Mouse (Mus musculus) 3T3-L1 (cell line): ENCODE data around the gene Cd300ld5.
"Not testable (repeated sequence)": the region's sequence is repeated elsewhere in the genome, so short reads cannot be mapped to it uniquely, and the experiment has no call there.

Experiments
- DNase-seq: peaks from one replicate; pipeline ENCODE4 v3.0.0-alpha.2; 2015; ENCODE audit warnings: low read depth, low spot score

The Cd300ld5 gene

DNA sequence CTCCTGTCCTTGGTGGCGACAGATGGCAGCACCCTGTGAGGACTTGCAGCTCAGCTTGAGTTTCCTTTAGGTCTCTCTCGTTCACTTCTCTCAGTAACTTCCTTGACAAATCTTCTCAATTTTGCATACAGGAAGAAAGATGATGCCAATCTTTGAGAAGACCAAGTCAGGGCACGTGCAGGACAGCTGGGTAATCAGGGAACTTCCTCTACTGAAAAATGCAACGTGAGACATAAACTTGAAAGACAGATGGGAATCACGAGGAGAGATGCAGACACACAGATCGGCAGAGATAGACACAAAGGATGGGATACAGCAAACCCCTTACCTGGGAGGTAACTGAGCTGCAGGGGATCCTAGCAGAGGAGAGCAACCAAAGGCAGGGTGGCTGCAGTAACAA, at the start of gene Cd300ld5:
Cd300ld5 (minus strand) TSS at position 101 of the 400 bp plus-strand sequence.
- not testable (repeated sequence) for DNase-seq

DNA sequence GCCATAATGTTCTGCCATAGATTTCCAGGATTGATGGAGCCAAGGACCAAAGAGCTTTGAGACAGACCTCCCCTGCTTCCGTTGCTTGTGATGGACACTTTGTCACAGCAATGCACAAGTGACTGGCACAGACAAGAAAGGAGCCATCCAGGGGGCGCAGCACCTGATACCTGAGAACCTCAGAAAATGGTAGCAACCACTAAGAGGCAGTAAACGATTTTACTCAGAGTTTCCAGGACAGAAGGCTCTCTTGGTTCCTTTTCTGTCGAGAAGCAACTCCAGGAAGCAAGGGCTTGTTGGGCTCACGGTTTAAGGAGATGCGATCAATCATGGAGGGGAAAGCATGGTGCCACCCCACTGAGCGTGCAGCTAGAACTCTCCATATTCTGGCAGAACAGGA, 48.6 kb upstream of the Cd300ld5 start:
- DNase-seq, result no peak

DNA sequence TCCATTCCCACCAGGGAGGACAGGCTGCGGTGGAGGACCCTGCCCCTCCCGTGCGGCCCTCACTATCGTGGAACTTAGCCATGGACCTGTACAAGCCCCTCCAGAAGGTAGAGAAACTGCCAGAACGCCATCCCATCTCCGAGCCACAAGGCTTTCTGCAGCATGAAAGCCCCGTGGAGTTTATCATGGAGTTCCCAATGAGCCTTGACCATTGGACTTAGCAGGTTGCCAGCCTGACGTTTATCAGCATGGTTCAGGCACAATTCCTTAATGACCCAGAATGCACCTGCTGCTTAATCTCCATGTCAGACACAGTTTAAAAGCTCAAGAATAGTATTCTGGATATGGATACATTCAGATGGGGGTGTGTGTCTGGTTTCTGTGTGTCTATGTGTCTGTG, 47.5 kb upstream of the Cd300ld5 start:
- DNase-seq, result no peak

DNA sequence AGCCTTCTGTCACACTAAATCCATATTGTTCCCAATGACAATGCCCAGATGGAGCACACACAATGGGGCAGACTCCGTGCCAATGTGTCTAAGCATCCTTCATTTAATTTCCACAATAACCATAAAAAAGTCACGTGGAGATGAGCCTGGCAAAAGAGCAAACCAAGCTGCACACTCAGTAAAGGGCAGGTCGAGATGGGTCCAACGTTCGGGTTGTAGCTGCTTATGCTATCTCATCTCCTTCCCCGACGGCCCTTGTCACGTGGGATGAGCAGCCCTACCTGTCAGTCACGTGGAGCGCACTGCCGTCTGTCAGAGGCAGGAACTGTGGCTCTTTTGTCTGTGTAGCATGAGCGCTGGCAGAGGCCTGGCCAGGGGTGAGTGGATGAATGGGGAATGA, 47.0 kb upstream of the Cd300ld5 start:
- DNase-seq, result no peak

DNA sequence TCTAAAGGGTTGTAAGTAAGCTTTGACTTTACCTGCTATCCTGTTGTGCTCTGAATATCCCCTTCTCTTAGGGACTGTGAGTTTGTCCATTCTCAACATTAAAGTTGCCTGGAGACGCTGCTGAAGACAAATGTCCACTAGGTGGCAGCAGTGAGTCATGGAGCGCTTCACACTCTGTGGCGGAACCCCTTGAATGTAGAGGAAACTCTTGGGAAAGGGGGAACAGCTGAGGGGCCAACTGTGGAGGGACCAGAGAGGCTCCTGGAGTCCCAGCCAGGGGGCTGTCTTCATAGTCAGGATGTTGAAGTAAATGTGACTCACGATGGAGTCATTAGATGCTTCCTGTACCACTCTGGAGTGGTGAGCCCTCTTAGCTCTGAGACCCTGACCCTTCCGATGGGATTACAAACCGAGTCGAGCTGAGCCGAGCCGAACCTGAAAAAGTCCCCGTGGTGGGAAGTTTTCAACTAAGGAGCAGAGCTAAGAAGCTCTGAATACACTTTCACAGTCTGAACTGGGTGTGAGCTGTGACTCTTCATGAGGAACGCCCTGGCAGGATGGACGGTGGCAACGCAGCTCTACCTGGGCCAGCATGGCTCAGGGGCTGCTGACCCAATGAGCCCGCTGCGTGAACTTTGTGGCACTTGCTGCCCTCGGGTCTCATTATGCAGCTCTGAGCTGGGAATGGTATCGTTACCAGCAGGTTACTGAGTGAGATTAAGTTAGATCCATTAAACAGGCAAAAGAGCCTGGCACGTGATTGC, 46.0 kb upstream of the Cd300ld5 start:
- peak; percentile 86 for DNase-seq

DNA sequence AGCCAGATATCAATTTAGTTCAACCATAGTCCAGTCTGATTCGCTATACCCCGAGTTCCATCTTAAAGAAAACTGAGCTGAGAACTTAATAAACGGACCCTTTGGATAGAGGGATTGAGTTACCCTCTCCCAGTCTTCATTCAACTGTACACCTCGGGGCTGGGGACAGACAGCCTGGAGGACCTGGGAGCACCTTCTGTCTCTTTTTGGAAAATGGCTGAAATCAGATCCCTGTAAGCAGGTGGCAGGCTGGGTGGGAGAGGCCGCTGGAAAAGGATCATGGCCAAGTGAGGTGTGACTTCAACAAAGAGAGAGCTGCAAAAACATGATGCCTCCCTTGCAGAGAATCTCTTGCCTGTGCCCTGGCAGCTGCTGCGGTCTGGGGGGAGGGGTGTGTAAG, 44.6 kb upstream of the Cd300ld5 start:
- no peak for DNase-seq

DNA sequence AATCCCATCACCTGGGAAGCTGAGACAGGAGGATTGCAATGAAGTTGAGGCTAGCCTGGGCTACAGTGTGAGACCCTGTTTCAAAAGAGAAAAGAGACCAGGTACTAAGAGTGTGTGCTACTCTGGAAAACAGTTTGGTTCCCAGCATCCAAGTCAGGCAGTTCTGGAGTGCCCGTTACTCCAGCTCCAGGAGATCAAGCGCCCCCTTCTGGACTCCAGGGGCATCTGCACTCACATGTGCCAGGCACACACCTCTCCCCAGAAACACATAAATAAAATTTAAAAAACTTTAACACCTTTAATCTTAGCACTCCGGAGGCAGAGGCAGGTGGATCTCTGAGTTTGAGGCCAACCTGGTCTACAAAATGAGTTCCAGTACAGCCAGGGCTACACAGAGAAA, 43.8 kb upstream of the Cd300ld5 start:
- DNase-seq, result no peak

DNA sequence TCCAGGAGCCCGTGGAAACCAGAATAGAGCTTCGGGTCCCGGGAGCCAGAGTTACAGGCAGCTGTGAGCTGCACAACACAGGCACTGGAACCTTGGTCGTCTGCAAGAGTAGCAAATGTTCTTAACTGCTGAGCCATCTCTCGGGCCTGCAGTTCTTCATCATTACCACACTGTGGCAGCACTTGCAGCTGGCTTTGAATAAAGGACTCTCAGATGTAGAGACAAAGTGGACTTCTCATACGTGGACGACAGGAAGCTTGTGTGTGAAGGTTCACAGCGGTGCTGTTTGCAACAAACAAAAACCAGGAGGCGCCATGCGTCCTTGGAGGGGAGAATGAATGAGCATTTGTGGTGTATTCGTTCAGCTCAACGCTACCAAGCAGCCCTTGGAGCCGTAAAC, 43.3 kb upstream of the Cd300ld5 start:
- DNase-seq, result peak; percentile 78

DNA sequence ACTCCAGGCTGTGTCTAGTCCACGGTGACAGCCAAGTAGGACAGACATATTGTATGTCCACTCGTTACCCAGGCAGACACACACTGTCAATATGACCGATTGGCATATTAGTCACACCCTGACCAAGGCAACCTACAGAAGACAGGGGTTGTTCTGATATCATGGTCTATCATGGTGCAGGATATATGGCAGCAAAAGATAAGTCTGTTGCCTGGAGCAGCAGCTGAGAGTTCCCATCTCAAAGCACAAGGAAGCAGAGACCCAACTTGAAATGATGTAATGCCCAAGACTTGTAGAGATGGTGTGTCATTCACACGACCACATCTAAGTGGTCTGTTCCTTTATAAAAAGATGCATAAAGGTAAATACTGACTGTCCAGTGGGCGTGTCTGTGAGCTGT, 41.1 kb upstream of the Cd300ld5 start:
- DNase-seq, result no peak

DNA sequence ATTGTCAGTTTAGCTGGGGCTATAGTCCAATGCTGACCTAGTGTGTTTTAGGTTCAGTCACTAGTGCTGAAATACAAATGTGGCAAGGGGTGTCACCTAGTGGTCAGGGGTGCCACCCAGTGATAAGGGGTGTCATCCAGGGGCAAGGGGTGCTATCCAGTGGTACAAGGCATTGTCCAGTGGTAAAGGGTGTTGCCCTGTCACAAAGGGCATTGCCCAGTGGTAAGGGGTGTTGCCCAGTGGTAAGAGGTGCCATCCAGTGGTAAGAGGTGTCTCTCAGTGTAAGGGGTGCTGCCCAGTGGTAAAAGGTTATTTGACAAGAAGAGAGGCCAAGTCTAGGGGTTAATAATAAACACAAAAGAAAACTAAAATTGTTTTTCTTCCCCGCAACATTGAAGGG, 39.9 kb upstream of the Cd300ld5 start:
- DNase-seq, result no peak

DNA sequence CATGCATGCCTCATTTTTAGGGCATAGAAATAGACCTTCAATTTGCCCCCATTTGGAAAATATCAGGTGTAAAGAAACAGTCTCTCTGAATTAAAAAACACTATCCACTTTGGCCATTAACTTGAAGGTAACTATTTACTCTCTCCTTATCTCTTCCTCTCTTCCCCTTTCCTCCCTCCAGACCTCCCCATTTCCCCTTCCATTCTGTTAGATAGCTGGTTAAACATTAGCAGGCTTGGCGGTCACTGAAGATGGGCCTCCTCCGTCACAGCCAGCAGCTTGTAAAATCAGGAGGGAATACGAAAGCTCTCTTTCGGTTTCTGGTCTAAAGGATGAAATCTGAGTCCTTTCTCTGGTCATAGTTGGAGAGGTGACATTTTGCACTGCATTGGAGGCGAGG, 38.3 kb upstream of the Cd300ld5 start:
- no peak for DNase-seq

DNA sequence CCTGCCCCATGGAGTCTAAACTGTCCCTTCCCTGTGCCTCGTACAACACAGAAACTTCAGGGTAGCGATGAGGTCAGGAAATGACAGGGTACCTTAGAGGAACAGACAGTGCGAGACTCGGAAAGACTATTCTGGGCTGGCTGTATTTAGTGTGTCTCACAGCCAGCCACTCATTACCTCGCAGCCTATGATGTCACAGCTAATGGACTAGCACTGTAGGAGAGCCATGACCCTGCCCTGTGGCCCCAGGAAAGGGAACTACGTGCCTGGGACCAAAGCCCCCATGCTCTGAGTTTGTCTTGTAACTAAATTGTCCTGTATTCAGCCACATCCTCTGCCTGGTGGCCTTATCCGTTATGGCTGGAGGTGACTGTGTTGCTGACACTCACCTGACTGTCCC, 37.8 kb upstream of the Cd300ld5 start:
- no peak for DNase-seq

DNA sequence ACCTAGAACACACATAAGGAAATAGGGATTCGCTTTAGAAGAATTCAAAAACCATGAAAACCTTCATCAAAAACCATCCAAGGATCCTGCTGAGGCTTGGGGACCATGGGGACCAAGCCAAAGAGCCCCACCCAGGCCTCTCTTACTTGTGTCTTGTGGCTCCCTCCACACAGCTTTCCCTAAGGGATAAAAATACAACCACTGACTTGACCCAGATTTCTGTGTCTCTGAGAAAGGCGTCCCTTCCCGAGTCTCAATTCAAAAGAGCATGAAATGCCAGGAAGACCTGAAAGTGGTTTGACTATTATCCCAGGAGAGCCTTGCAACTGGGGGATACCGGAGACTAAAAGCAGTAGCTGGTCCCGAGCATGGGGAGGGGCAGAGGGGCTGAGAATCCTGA, 35.4 kb upstream of the Cd300ld5 start:
- no peak for DNase-seq

DNA sequence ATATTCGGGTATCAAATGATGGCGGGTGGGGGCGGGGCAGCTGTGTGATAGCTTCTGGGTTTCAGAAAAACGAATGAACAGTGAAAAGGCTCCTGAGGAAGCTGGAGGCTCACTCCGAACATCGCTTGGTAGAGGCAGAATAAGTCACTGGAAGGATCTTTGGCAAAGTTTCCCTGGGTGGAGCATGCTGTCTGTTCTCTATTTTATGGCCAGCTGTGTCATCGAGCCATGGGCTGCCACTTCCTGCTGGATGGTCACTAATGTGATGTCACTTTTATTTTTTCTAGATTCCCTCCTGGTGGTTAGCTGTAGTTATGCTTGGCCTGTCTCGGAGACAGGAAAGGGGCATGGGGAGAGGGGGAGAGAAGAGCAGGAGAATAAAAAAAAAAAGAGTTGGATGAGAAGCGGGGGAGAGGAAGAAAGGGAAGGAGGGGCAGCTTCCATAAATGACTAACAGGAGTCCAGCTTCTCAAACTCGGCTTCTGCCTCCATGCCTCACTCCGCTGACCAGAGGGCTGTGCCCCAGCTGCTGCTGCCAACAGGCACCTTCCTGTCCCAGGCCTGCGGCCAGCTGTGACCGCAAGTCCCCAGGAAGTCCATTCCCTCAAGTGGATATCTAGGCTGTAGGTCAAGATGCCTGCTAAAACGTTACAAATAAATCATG, 34.2 kb upstream of the Cd300ld5 start:
- DNase-seq, result peak; percentile 99

DNA sequence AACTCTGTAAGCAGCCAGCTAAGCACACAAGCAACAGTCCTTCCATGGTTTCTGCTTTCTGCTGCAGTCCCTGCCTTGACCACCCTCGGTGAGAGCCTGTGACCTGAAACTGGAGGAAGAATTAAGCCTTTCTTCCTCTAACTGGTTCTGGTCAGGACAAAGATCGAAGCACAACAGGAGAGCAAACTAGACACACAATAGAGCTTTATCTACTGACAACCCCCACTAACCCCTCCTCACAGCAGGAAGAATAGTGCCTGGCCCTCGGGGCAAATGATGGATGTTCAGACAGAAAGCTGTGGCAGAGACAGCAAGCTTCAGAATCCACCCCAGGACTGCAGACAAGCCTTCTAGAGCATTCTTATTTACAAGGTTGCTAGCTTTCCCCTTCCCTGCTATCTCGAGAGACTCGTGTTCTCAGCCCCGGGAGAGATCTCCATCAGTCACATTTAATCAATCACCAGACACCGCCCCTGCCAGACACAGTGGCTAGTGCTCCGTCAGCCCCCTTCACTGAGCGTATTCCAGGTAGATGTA, 33.5 kb upstream of the Cd300ld5 start:
- DNase-seq, result no peak

DNA sequence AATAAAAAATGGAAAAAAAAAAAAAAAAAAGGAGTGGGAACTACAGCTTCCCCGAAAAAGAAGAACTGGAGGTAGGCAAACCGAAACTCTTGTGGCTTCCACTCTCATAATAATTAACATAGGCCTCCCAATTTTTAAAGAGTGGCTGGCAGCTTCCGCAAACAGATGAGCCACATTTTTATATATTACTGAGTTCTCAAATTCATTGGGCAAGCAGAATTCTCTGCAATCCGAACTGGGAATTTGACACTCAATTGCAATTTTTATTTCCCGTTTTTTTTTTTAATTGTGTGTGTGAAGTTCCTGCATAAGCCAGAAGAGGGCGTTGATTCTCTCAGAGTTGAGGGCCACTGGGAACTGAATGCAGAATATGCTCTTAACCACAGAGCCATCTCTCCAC, 29.2 kb upstream of the Cd300ld5 start:
- DNase-seq, result no peak

DNA sequence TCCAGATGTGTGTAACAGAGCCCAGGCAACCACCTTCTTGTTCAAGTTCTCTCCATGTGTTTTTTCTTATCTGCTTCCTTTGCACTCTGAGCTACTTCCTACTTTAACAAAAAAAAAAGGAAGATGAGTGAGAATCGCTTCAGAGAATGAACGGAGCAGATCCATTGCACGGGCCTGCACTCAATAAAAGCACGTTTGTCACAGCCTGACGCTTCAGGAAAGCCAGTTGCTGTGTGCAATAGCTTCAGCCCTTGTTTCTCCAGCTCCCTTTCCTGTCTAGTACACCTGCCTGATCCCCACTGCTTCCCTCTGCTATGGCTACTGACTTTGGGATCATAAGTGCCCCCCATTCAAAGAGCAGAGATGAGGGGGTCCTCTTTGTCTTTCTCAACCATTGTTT, 24.5 kb upstream of the Cd300ld5 start, which contains the start of gene Cd300e:
Cd300e (minus strand) TSS at position 101 of the 400 bp plus-strand sequence.
- no peak for DNase-seq

DNA sequence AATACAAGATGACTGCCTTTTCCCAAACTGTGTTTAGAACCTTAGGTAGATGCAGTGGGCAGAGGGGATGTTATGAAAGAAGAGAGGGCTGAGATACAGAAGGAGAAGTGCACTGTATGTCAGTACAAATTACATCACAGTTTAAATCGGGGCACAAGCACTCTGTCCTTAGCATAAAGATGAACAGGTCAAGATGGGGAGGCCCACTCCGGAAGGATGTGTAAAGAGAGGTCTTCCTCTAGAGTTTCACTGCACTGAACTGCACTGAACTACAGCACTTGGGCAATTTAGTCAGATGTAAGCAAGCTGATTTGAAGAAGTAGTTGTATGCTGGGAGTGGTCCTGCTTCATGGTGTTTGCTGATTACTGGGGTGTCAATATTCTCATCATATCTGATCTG, 22.2 kb upstream of the Cd300ld5 start:
- no peak for DNase-seq

DNA sequence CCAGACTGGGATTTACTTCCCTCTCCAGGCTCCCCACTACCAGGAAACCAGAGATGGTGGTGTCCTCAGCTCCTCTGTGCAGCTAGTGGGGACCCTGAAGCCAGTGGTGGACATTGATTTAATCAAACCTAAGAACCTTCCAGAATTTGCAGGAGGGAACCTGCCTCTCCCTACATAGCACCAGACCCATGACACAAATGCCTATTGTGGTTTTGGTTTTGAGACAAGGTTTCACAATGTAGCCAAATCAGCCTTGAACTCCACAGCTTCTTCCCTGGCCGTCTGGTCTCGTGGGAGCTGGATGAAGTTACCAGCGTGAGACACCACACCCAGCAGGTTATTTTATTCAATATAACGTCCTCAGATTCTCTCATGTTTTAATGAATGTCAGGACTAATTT, 21.1 kb upstream of the Cd300ld5 start:
- DNase-seq, result no peak

DNA sequence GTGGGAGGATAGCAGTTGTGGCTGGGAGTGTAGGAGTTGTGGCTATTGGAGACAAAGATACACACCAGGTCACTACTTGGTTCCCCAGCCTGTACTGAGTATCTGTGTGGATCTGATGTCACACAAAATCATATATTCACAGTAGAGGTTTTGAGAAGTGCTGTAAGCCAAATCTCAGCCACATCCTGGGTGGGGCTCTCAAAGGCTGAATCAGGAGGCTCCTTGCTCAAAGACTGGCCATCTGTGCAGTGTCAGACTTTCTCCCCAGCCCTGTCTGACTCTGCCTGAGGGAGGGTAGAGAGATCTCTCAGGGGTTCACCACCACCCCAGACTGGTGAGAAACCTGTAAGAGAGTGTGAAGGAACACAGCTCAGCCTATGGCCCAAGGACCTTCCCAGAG, 17.0 kb upstream of the Cd300ld5 start:
- no peak for DNase-seq

DNA sequence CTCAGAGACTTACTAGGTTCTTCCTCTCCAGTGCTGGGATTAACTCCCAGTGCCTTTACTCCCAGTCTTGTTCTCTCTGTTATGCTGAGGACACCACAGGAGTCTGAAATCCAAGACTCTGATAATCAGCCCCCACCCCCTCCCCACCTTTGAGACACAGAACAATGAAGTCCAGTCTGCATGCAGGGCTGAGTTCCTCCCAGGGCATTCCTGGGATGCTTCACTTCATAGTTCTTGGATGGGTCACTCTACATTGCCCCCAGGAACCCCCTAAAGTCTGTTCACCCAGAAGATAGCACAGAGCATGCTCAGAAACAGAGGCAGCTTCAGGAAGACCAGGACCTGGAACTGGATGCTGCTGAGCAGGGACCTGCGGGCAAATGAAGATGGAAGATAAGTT, 15.4 kb upstream of the Cd300ld5 start:
- no peak for DNase-seq

DNA sequence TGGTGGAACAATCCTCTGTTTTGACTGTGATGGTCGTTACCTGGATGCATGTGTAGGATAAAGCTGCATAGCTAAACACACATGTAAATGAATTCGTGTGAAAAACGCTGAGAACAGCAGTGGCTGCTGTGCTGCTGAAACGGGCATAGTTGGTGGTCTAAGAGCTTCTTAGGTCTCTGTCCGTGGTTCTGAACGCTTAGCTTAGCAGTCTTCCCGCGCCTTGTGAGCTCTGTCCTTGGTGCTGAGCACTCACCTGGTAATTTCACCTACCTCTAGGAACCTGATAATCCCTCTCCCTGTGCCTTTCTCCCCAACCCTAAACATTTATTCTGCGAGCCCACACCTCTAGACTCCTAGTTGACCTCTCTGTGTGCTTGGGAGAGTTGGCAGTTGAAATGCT, 14.6 kb upstream of the Cd300ld5 start:
- DNase-seq, result peak; percentile 64

DNA sequence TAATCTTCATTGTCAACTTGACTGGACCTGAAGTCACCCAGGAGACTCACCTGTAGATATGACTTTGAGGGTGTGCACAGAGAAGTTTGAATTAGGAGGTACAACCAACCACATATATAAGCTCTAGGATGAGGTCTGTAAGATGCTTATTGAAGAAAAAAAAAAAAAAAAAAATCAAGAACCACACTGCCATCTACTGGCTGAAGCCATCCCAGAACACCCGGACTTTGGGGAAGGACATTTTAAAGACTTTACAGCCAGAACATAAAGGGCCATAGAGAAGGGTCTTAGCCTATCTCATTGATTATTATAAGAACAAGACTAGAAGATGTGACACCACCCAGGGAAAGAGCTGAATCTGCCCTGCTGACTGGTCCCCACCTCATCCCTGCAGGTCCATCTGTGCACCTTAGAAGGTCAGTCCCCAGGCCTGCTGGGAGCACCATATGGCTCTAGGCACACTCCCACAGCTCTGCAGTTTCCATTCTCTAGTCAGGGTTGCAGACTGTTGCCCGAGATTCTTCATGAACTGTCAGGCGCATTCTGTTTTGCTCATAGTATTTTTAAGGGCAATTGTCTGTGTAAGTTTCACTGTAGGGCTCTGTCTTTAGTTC, 11.8 kb upstream of the Cd300ld5 start:
- peak; percentile 66 for DNase-seq
